Mouse (Mus musculus) kidney, adult 2 months (tissue): ENCODE data around the gene Cel.

Source experiments
- CTCF ChIP-seq: fragments of 200-500 bp; conservative IDR thresholded peaks from 2 replicates; pipeline ENCODE4 v1.5.1; 2011; ENCODE audit warnings: low read depth, mild to moderate bottlenecking, control low read depth, low read length, moderate library complexity, mixed read lengths; ENCODE audit not compliant: insufficient read depth, insufficient read length
- POLR2A ChIP-seq: fragments of 200-500 bp; IDR thresholded peaks from one replicate; pipeline ENCODE4 v1.6.1; 2011; ENCODE audit warnings: low read depth, low read length, control low read depth

GRCm38 (mm10) chr2:28609851-28610250 lies 46.6 kb upstream of the Cel start:
- TF ChIP-seq CTCF = no peak
- TF ChIP-seq POLR2A = no peak
